Mouse (Mus musculus): ENCODE results near the gene Gpatch3.

GRCm38 (mm10) chr4:133619473-133620136 lies 45.1 kb downstream of the Gpatch3 start:
- TF ChIP-seq CTCF (IDR thresholded peaks at IDR 0.05; ENCODE audit: low read depth, low read length), result no peak
- no peak for TF ChIP-seq POLR2A (IDR thresholded peaks at IDR 0.05; ENCODE audit: extremely low read depth, insufficient read depth, low read length)
